Comparison of ENCODE assay signal across 20 mouse cellular contexts in genomic region chr3:132349602-132350001, GRCm38 (mm10).
"Had no signal": no experiment of that assay in that cellular context is flagged by ENCODE, and none has a peak within 500 bp of the region (broad histone marks: within the 10 kb centered on the region; RNA-seq: fewer than 3 reads in every experiment).

No protein-coding gene starts in this region.

- H3K4me3 ChIP-seq: lung, embryonic 15.5 days; megakaryocyte, embryonic 14.5 days; midbrain, embryonic 13.5 days; midbrain, embryonic 15.5 days; neural tube, embryonic 12.5 days had no signal

- H3K4me2 ChIP-seq: lung, embryonic 15.5 days; midbrain, embryonic 11.5 days; midbrain, embryonic 13.5 days; midbrain, embryonic 15.5 days; neural tube, embryonic 12.5 days had no signal

- H3K9me3 ChIP-seq: lung, embryonic 15.5 days; midbrain, embryonic 13.5 days; midbrain, embryonic 15.5 days; neural tube, embryonic 12.5 days had no signal

- ATAC-seq: liver, postnatal 0 days; lung, postnatal 0 days; midbrain, embryonic 13.5 days; midbrain, embryonic 15.5 days had no signal

- H3K36me3 ChIP-seq: lung, embryonic 15.5 days; midbrain, embryonic 13.5 days; midbrain, embryonic 15.5 days; neural tube, embryonic 12.5 days had no signal

- H3K4me1 ChIP-seq: lung, embryonic 15.5 days; megakaryocyte, embryonic 14.5 days; midbrain, embryonic 13.5 days; midbrain, embryonic 15.5 days; neural tube, embryonic 12.5 days had no signal

- H3K27me3 ChIP-seq: lung, embryonic 15.5 days; megakaryocyte, embryonic 14.5 days; midbrain, embryonic 13.5 days; midbrain, embryonic 15.5 days; neural tube, embryonic 12.5 days had no signal

- H3K27ac ChIP-seq: lung, embryonic 15.5 days; macrophage; midbrain, embryonic 13.5 days; midbrain, embryonic 15.5 days; neural tube, embryonic 12.5 days had no signal

- DNase-seq: liver, postnatal 0 days; lung, adult 2 months; lung, postnatal 14 days; lung, postnatal 36 days; retina, postnatal 1 day; right cerebral cortex, adult 18-20 months; right cerebral cortex, postnatal 25 days; right cerebral cortex, postnatal 4 days; spleen, adult 18-20 months; thymus, adult 18-20 months; thymus, postnatal 14 days; thymus, postnatal 4 days had no signal

- H3K9ac ChIP-seq: liver, postnatal 0 days; lung, embryonic 15.5 days; midbrain, embryonic 13.5 days; midbrain, embryonic 15.5 days; neural tube, embryonic 12.5 days had no signal
